Mouse (Mus musculus): ENCODE measurements around the gene Wnt5b.

GRCm38 (mm10) chr6:119475988-119476387 is 68.2 kb downstream of the Wnt5b start:
- TF ChIP-seq POLR2A (IDR thresholded peaks at IDR 0.05; ENCODE audit: low read depth, low read length): no peak
- TF ChIP-seq CTCF (IDR thresholded peaks at IDR 0.05; ENCODE audit: borderline replicate concordance, insufficient read depth, low read length): no peak

Data from embryonic fibroblast, embryonic 13.5 days (primary cell).